Mouse (Mus musculus): ENCODE measurements around the gene L2hgdh.

Gene L2hgdh

GRCm38 (mm10) chr12:69760014-69760413 lies 35.3 kb upstream of the L2hgdh start:
- Histone ChIP-seq H3K27me3 (ENCODE audit: insufficient read depth, low read length) (0 out of 2 replicates have a peak, but pooled peaks cover 7% of the 10 kb centered on the region), H3K9me3 (ENCODE audit: low read length) (no peaks in the 10 kb centered on the region), H3K4me1 (replicated peaks; ENCODE audit: low read depth, low read length) (peaks cover 23% of the 10 kb centered on the region), H3K36me3 (ENCODE audit: insufficient read depth, low read length) (no peaks in the 10 kb centered on the region), H3K4me3 (replicated peaks; ENCODE audit: low read length) (no peak overlapping the region)
- no peak for TF ChIP-seq CTCF (conservative IDR thresholded peaks at IDR 0.05; ENCODE audit: low read length)
- no peak for TF ChIP-seq POU5F1 (IDR thresholded peaks at IDR 0.05; ENCODE audit: borderline replicate concordance, low read length)

- no peaks in the 10 kb centered on the region for H3K9me3 ChIP-seq (ENCODE audit: low read length)
- TF ChIP-seq CTCF (conservative IDR thresholded peaks at IDR 0.05; ENCODE audit: low read length) (no peak), NANOG (IDR thresholded peaks at IDR 0.05; ENCODE audit: borderline replicate concordance, low read length) (no peak), POU5F1 (IDR thresholded peaks at IDR 0.05; ENCODE audit: borderline replicate concordance, low read length) (no peak)
- 0 out of 2 replicates have a peak, but pooled peaks cover 7% of the 10 kb centered on the region for H3K27me3 ChIP-seq (ENCODE audit: insufficient read depth, low read length)
- H3K4me3 ChIP-seq (replicated peaks; ENCODE audit: low read length) = no peak overlapping the region
- no peaks in the 10 kb centered on the region for H3K36me3 ChIP-seq (ENCODE audit: insufficient read depth, low read length)
- peaks cover 23% of the 10 kb centered on the region for H3K4me1 ChIP-seq (replicated peaks; ENCODE audit: low read depth, low read length)
Observed at GRCm38 (mm10) chr12:69759267-69759885, 34.7 kb upstream of the L2hgdh start.

- peaks cover 23% of the 10 kb centered on the region for H3K4me1 ChIP-seq (replicated peaks; ENCODE audit: low read depth, low read length)
- H3K27me3 ChIP-seq (ENCODE audit: insufficient read depth, low read length) = 0 out of 2 replicates have a peak, but pooled peaks cover 7% of the 10 kb centered on the region
- 0 out of 2 replicates have a peak overlapping the region, but pooled peaks have one; percentile 13 for H3K4me3 ChIP-seq (replicated peaks; ENCODE audit: low read length)
- H3K9me3 ChIP-seq (ENCODE audit: low read length) = no peaks in the 10 kb centered on the region
- TF ChIP-seq CTCF (conservative IDR thresholded peaks at IDR 0.05; ENCODE audit: low read length) (no peak), NANOG (IDR thresholded peaks at IDR 0.05; ENCODE audit: borderline replicate concordance, low read length) (no peak), POU5F1 (IDR thresholded peaks at IDR 0.05; ENCODE audit: borderline replicate concordance, low read length) (no peak)
- no peaks in the 10 kb centered on the region for H3K36me3 ChIP-seq (ENCODE audit: insufficient read depth, low read length)
Observed at GRCm38 (mm10) chr12:69758221-69759185, 33.8 kb upstream of the L2hgdh start.

- Histone ChIP-seq H3K4me3 (replicated peaks; ENCODE audit: low read length) (peak overlapping the region; percentile 49), H3K4me1 (replicated peaks; ENCODE audit: low read depth, low read length) (peaks cover 23% of the 10 kb centered on the region), H3K36me3 (ENCODE audit: insufficient read depth, low read length) (no peaks in the 10 kb centered on the region), H3K9me3 (ENCODE audit: low read length) (no peaks in the 10 kb centered on the region), H3K27me3 (ENCODE audit: insufficient read depth, low read length) (0 out of 2 replicates have a peak, but pooled peaks cover 5% of the 10 kb centered on the region)
- 0 out of 2 replicates have a peak, but pooled peaks have one; percentile 7 for TF ChIP-seq CTCF (conservative IDR thresholded peaks at IDR 0.05; ENCODE audit: low read length)
- TF ChIP-seq POU5F1 (IDR thresholded peaks at IDR 0.05; ENCODE audit: borderline replicate concordance, low read length) = no peak
Observed at GRCm38 (mm10) chr12:69757418-69758141, 32.9 kb upstream of the L2hgdh start.

GRCm38 (mm10) chr12:69756015-69756414 lies 31.3 kb upstream of the L2hgdh start:
- no peak for TF ChIP-seq CTCF (conservative IDR thresholded peaks at IDR 0.05; ENCODE audit: low read length)
- TF ChIP-seq POU5F1 (IDR thresholded peaks at IDR 0.05; ENCODE audit: borderline replicate concordance, low read length) = no peak
- no peak for TF ChIP-seq NANOG (IDR thresholded peaks at IDR 0.05; ENCODE audit: borderline replicate concordance, low read length)
- no peak overlapping the region for H3K4me3 ChIP-seq (replicated peaks; ENCODE audit: low read length)

GRCm38 (mm10) chr12:69753936-69754335 lies 29.3 kb upstream of the L2hgdh start:
- no peaks in the 10 kb centered on the region for H3K9me3 ChIP-seq (ENCODE audit: low read length)
- peaks cover 28% of the 10 kb centered on the region for H3K4me1 ChIP-seq (replicated peaks; ENCODE audit: low read depth, low read length)
- H3K27me3 ChIP-seq (ENCODE audit: insufficient read depth, low read length) = 0 out of 2 replicates have a peak, but pooled peaks cover 4% of the 10 kb centered on the region
- TF ChIP-seq POU5F1 (IDR thresholded peaks at IDR 0.05; ENCODE audit: borderline replicate concordance, low read length) = no peak
- TF ChIP-seq CTCF (conservative IDR thresholded peaks at IDR 0.05; ENCODE audit: low read length) = no peak
- no peak for TF ChIP-seq NANOG (IDR thresholded peaks at IDR 0.05; ENCODE audit: borderline replicate concordance, low read length)
- H3K4me3 ChIP-seq (replicated peaks; ENCODE audit: low read length) = no peak overlapping the region
- H3K36me3 ChIP-seq (ENCODE audit: insufficient read depth, low read length) = no peaks in the 10 kb centered on the region

More at GRCm38 (mm10) chr12:69756015-69756414, 31.3 kb upstream of the L2hgdh start:
- H3K36me3 ChIP-seq (ENCODE audit: insufficient read depth, low read length) = no peaks in the 10 kb centered on the region
- peaks cover 37% of the 10 kb centered on the region for H3K4me1 ChIP-seq (replicated peaks; ENCODE audit: low read depth, low read length)
- no peaks in the 10 kb centered on the region for H3K9me3 ChIP-seq (ENCODE audit: low read length)
- H3K27me3 ChIP-seq (ENCODE audit: insufficient read depth, low read length) = 0 out of 2 replicates have a peak, but pooled peaks cover 4% of the 10 kb centered on the region

GRCm38 (mm10) chr12:69751864-69752341 lies 27.2 kb upstream of the L2hgdh start:
- TF ChIP-seq CTCF (conservative IDR thresholded peaks at IDR 0.05; ENCODE audit: low read length) (no peak), NANOG (IDR thresholded peaks at IDR 0.05; ENCODE audit: borderline replicate concordance, low read length) (no peak), POU5F1 (IDR thresholded peaks at IDR 0.05; ENCODE audit: borderline replicate concordance, low read length) (no peak)
- Histone ChIP-seq H3K4me3 (replicated peaks; ENCODE audit: low read length) (peak overlapping the region; percentile 48), H3K4me1 (replicated peaks; ENCODE audit: low read depth, low read length) (peaks cover 15% of the 10 kb centered on the region), H3K36me3 (ENCODE audit: insufficient read depth, low read length) (no peaks in the 10 kb centered on the region), H3K27me3 (ENCODE audit: insufficient read depth, low read length) (0 out of 2 replicates have a peak, but pooled peaks cover 4% of the 10 kb centered on the region), H3K9me3 (ENCODE audit: low read length) (no peaks in the 10 kb centered on the region)
